Mouse (Mus musculus) stomach, embryonic 14.5 days (tissue): ENCODE measurements around the gene Macrod2. TPM values are rescaled to one million over a fixed set of nuclear protein-coding genes. Genes with fewer than 3 reads are reported as not detected.

Experiments used
- ATAC-seq: fragments of 200-750 bp; cut with Nextera tagmentation; 2 replicates; pipeline ENCODE4 v1.8.0; 2017; ENCODE audit warnings: low read depth, moderate TSS enrichment; ENCODE audit not compliant: insufficient number of reproducible peaks, insufficient read depth, low FRiP score
- H3K27ac ChIP-seq: fragments of 300-500 bp; sonication (generic); 2 replicates; pipeline ENCODE4 v1.5.1; 2014; ENCODE audit warnings: mild to moderate bottlenecking, low read length, moderate library complexity, mixed read lengths
- H3K27me3 ChIP-seq: fragments of 300-500 bp; sonication (generic); 2 replicates; pipeline ENCODE4 v1.6.1; 2014; ENCODE audit warnings: low read length, control low read depth, mixed read lengths; ENCODE audit not compliant: control insufficient read depth, insufficient read depth
- H3K36me3 ChIP-seq: fragments of 300-500 bp; sonication (generic); 2 replicates; pipeline ENCODE4 v1.6.1; 2014; ENCODE audit warnings: mild to moderate bottlenecking, control low read depth, low read length, moderate library complexity, mixed read lengths; ENCODE audit not compliant: control insufficient read depth, insufficient read depth
- H3K4me1 ChIP-seq: fragments of 300-500 bp; sonication (generic); 2 replicates; pipeline ENCODE4 v1.6.1; 2014; ENCODE audit warnings: low read length, control low read depth, mixed read lengths; ENCODE audit not compliant: control insufficient read depth, insufficient read depth
- H3K4me2 ChIP-seq: fragments of 300-500 bp; sonication (generic); replicated peaks from 2 replicates; pipeline ENCODE4 v1.6.1; 2014; ENCODE audit warnings: low read depth, low read length, control low read depth
- H3K4me3 ChIP-seq: fragments of 300-500 bp; sonication (generic); 2 replicates; pipeline ENCODE4 v1.5.1; 2014; ENCODE audit warnings: low read depth, low read length, control low read depth
- H3K9ac ChIP-seq: fragments of 300-500 bp; sonication (generic); replicated peaks from 2 replicates; pipeline ENCODE4 v1.6.1; 2014; ENCODE audit warnings: low read depth, mild to moderate bottlenecking, control low read depth, low read length, moderate library complexity, mixed read lengths
- H3K9me3 ChIP-seq: fragments of 300-500 bp; sonication (generic); 2 replicates; pipeline ENCODE4 v1.6.1; 2016; ENCODE audit warnings: low read depth, low read length, control low read depth; ENCODE audit not compliant: control insufficient read depth
- WGBS: fragments of 180-500 bp; shearing (Covaris S2); extraction: QIAGEN DNeasy Blood & Tissue Kit; methylation state at CpG from one replicate; pipeline ENCODE4 v1.1.7; 2014; 5-methylcytosine and 5-hydroxymethylcytosine counted together
- polyA plus RNA-seq: library from polyadenylated mRNA; unstranded; fragments of >200 nt; fragmentation: Nextera tagmentation; extraction: Ambion mirVana; gene quantifications from 2 replicates; pipeline ENCODE4 v1.2.1, GENCODE M21; 2014

Macrod2 gene
- polyA plus RNA-seq = 37.0 and 40.9 TPM in 2 replicates

- peak within 1 kb of the TSS; percentile 71 for H3K4me3 ChIP-seq
- 0 out of 2 replicates have a peak, but pooled peaks cover 2% of the 10 kb centered on the region for H3K27me3 ChIP-seq
- peak within 1 kb of the TSS; percentile 68 for H3K9ac ChIP-seq
- WGBS = under 1% methylated on average over 47 of the region's 47 CpGs
- H3K36me3 ChIP-seq = no peaks in the 10 kb centered on the region
- peak; percentile 99 for ATAC-seq
- peak within 1 kb of the TSS; percentile 95 for H3K4me2 ChIP-seq
- peaks cover 7% of the 10 kb centered on the region; the same call in 1 of the 2 replicates for H3K4me1 ChIP-seq
- no peaks in the 10 kb centered on the region for H3K9me3 ChIP-seq
- H3K27ac ChIP-seq = no peak within 1 kb of the TSS
Measured at GRCm38 (mm10) chr2:140395179-140395578, at the start of gene Macrod2. Gene Macrod2 (plus strand): TSS chr2:140395309.

- ATAC-seq = 0 out of 2 replicates have a peak, but pooled peaks have one; percentile 37
- WGBS = 37% methylated on average over 2 of the region's 2 CpGs
- no peak overlapping the region for H3K4me2 ChIP-seq
- no peak overlapping the region for H3K9ac ChIP-seq
- no peaks in the 10 kb centered on the region for H3K9me3 ChIP-seq
- H3K27me3 ChIP-seq = no peaks in the 10 kb centered on the region
- H3K27ac ChIP-seq = no peak overlapping the region
- no peaks in the 10 kb centered on the region for H3K36me3 ChIP-seq
- no peak overlapping the region for H3K4me3 ChIP-seq
- H3K4me1 ChIP-seq = no peaks in the 10 kb centered on the region
Measured at GRCm38 (mm10) chr2:140359905-140360304, 35.2 kb upstream of the Macrod2 start.

- Histone ChIP-seq H3K27ac (no peak overlapping the region), H3K36me3 (no peaks in the 10 kb centered on the region), H3K27me3 (no peaks in the 10 kb centered on the region), H3K9ac (no peak overlapping the region), H3K4me1 (no peaks in the 10 kb centered on the region), H3K4me2 (no peak overlapping the region), H3K4me3 (no peak overlapping the region), H3K9me3 (no peaks in the 10 kb centered on the region)
- WGBS = 77% methylated on average over 1 of the region's 1 CpGs
- no peak for ATAC-seq
Measured at GRCm38 (mm10) chr2:140364804-140365203, 30.3 kb upstream of the Macrod2 start.

GRCm38 (mm10) chr2:140389525-140389924, 5.6 kb upstream of the Macrod2 start, which contains the start of gene Sel1l2:
Gene Sel1l2 (minus strand): TSS chr2:140389706.
- no peaks in the 10 kb centered on the region for H3K9me3 ChIP-seq
- no peaks in the 10 kb centered on the region for H3K36me3 ChIP-seq
- WGBS = 37% methylated on average over 4 of the region's 4 CpGs
- H3K9ac ChIP-seq = no peak within 1 kb of the TSS
- no peaks in the 10 kb centered on the region for H3K27me3 ChIP-seq
- H3K27ac ChIP-seq = no peak within 1 kb of the TSS
- ATAC-seq = no peak
- no peak within 1 kb of the TSS for H3K4me3 ChIP-seq
- H3K4me2 ChIP-seq = no peak within 1 kb of the TSS
- H3K4me1 ChIP-seq = no peaks in the 10 kb centered on the region

GRCm38 (mm10) chr2:140395744-140396231, 679 bp downstream of the Macrod2 start:
- peak; percentile 46 for ATAC-seq
- no peaks in the 10 kb centered on the region for H3K36me3 ChIP-seq
- H3K4me2 ChIP-seq = peak overlapping the region; percentile 95
- H3K27me3 ChIP-seq = 0 out of 2 replicates have a peak, but pooled peaks cover 2% of the 10 kb centered on the region
- H3K9ac ChIP-seq = peak overlapping the region; percentile 68
- no peak overlapping the region for H3K27ac ChIP-seq
- peak overlapping the region; percentile 71 for H3K4me3 ChIP-seq
- H3K9me3 ChIP-seq = no peaks in the 10 kb centered on the region
- H3K4me1 ChIP-seq = peaks cover 7% of the 10 kb centered on the region; the same call in 1 of the 2 replicates
- WGBS = 0% methylated on average over 23 of the region's 58 CpGs

GRCm38 (mm10) chr2:140425844-140426243, 30.7 kb downstream of the Macrod2 start:
- Histone ChIP-seq H3K36me3 (no peaks in the 10 kb centered on the region), H3K27ac (no peak overlapping the region), H3K9ac (no peak overlapping the region), H3K9me3 (no peaks in the 10 kb centered on the region), H3K4me3 (no peak overlapping the region), H3K4me2 (no peak overlapping the region), H3K4me1 (no peaks in the 10 kb centered on the region), H3K27me3 (no peaks in the 10 kb centered on the region)
- ATAC-seq = no peak

- Histone ChIP-seq H3K4me1 (no peaks in the 10 kb centered on the region), H3K4me3 (no peak overlapping the region), H3K9ac (no peak overlapping the region), H3K36me3 (no peaks in the 10 kb centered on the region), H3K27me3 (no peaks in the 10 kb centered on the region), H3K9me3 (no peaks in the 10 kb centered on the region), H3K4me2 (no peak overlapping the region), H3K27ac (no peak overlapping the region)
- no peak for ATAC-seq
- WGBS = 7% methylated on average over 4 of the region's 4 CpGs
Measured at GRCm38 (mm10) chr2:140427283-140427682, 32.2 kb downstream of the Macrod2 start.

GRCm38 (mm10) chr2:140439081-140439480, 44.0 kb downstream of the Macrod2 start:
- Histone ChIP-seq H3K4me2 (no peak overlapping the region), H3K36me3 (no peaks in the 10 kb centered on the region), H3K9me3 (no peaks in the 10 kb centered on the region), H3K27ac (no peak overlapping the region), H3K9ac (no peak overlapping the region), H3K4me3 (no peak overlapping the region), H3K27me3 (no peaks in the 10 kb centered on the region), H3K4me1 (no peaks in the 10 kb centered on the region)
- 67% methylated on average over 4 of the region's 4 CpGs for WGBS
- ATAC-seq = no peak

- Histone ChIP-seq H3K4me3 (no peak overlapping the region), H3K4me1 (no peaks in the 10 kb centered on the region), H3K27me3 (no peaks in the 10 kb centered on the region), H3K36me3 (no peaks in the 10 kb centered on the region), H3K9me3 (no peaks in the 10 kb centered on the region), H3K27ac (no peak overlapping the region), H3K9ac (no peak overlapping the region), H3K4me2 (no peak overlapping the region)
- WGBS = 76% methylated on average over 2 of the region's 2 CpGs
- no peak for ATAC-seq
Measured at GRCm38 (mm10) chr2:140448636-140449035, 53.5 kb downstream of the Macrod2 start.
